Mouse (Mus musculus) C2C12 (cell line): ENCODE measurements at regions not wholly inside any gene's neighbourhood (a gene's known extent, or its start where the extent isn't known, plus 50 kb on each side); places are given as distances from the start of the nearest gene placed in this dataset.

Source experiments
- H3K27me3 ChIP-seq: one replicate; pipeline ENCODE4 v1.6.1; 2011; ENCODE audit not compliant: control insufficient read depth, insufficient read depth, insufficient read length
- H3K36me3 ChIP-seq: one replicate; pipeline ENCODE4 v1.6.1; 2011; ENCODE audit not compliant: control insufficient read depth, insufficient read depth
- H3K4me3 ChIP-seq: one replicate; pipeline ENCODE4 v1.5.1; 2011; ENCODE audit warnings: mild to moderate bottlenecking, control low read depth; ENCODE audit not compliant: poor library complexity, insufficient read depth, severe bottlenecking
- H3K79me2 ChIP-seq: one replicate; pipeline ENCODE4 v1.6.1; 2011; ENCODE audit not compliant: control insufficient read depth, insufficient read depth
- H3K79me3 ChIP-seq: one replicate; pipeline ENCODE4 v1.6.1; 2011; ENCODE audit warnings: low read depth, control low read depth
- H3ac ChIP-seq: one replicate; pipeline ENCODE3; 2011; ENCODE audit warnings: low read depth; ENCODE audit not compliant: control insufficient read depth, insufficient read length
- CEBPB ChIP-seq: IDR thresholded peaks from one replicate; pipeline ENCODE4 v1.6.1; 2011; ENCODE audit warnings: low read depth, mild to moderate bottlenecking, control low read depth, moderate library complexity
- CTCF ChIP-seq: IDR thresholded peaks from one replicate; pipeline ENCODE4 v1.5.1; 2011; ENCODE audit not compliant: control insufficient read depth, insufficient read depth, insufficient read length
- FOSL1 ChIP-seq: IDR thresholded peaks from one replicate; pipeline ENCODE4 v1.8.0; 2011; ENCODE audit warnings: mild to moderate bottlenecking, low read length; ENCODE audit not compliant: poor library complexity, insufficient read depth, severe bottlenecking
- MAX ChIP-seq: IDR thresholded peaks from one replicate; pipeline ENCODE4 v1.6.1; 2011; ENCODE audit warnings: mild to moderate bottlenecking, control low read depth
- MYOD1 ChIP-seq: IDR thresholded peaks from one replicate; pipeline ENCODE4 v1.6.1; 2011; ENCODE audit warnings: low read depth; ENCODE audit not compliant: control insufficient read depth, insufficient read length
- MYOG ChIP-seq: IDR thresholded peaks from one replicate; pipeline ENCODE4 v1.6.1; 2011; ENCODE audit not compliant: control insufficient read depth, insufficient read length; ENCODE audit errors: extremely low read depth
- USF1 ChIP-seq: IDR thresholded peaks from one replicate; pipeline ENCODE4 v1.6.1; 2011; ENCODE audit warnings: low read depth, mild to moderate bottlenecking, control low read depth, moderate library complexity

DNA sequence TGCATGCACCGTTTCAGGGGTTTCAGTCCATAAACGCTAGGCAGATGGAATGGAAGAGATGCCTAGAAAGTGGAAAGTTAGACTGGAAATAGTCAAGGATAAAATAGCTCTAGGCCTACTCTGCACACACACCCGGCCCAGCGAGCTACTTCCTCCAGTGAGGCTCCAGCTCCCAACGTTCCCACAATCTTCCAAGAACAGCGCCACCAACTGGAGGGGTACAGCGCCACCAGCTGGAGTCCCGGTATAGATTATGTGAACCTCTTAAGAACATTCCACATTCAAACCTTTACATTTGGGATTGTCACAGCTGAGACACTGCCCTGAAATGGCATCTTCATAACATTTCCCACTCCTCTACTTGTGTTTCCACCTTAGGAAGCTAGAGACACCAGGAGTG is 86.3 kb upstream of the Castor2 start:
- TF ChIP-seq MYOG (no peak), FOSL1 (no peak), CTCF (no peak), MYOD1 (no peak), CEBPB (no peak), MAX (no peak), USF1 (no peak)
- H3K4me3 ChIP-seq: no peak overlapping the region
- H3K36me3 ChIP-seq: no peaks in the 10 kb centered on the region
- no peaks in the 10 kb centered on the region for H3K79me2 ChIP-seq
- H3ac ChIP-seq: no peak overlapping the region
- H3K27me3 ChIP-seq: no peaks in the 10 kb centered on the region
- no peaks in the 10 kb centered on the region for H3K79me3 ChIP-seq

DNA sequence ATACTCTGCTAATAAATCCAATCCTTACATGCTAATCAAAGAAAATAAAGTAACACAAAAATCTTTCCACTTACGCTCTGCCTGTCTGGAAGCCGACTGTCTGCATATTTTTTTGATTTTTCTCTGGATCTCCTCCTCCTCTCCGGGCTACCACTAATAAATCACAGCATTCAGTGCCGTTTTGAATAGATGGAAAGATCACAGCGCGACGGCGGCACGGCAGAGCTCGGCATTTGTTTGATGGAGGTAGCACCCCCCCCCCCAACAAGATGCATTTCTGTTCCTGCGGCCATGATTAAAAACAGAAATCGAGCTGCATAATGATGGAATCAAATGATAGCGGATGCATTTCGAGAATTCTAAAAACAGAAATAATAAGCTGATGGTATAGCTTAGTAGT is 89.7 kb upstream of the Castor2 start:
- no peak overlapping the region for H3ac ChIP-seq
- TF ChIP-seq USF1 (no peak), CTCF (no peak), MYOG (no peak), MYOD1 (no peak), MAX (no peak), FOSL1 (no peak), CEBPB (no peak)
- no peaks in the 10 kb centered on the region for H3K79me3 ChIP-seq
- H3K79me2 ChIP-seq: no peaks in the 10 kb centered on the region
- no peaks in the 10 kb centered on the region for H3K36me3 ChIP-seq
- no peaks in the 10 kb centered on the region for H3K27me3 ChIP-seq
- H3K4me3 ChIP-seq: no peak overlapping the region

- no peaks in the 10 kb centered on the region for H3K27me3 ChIP-seq
Measured at GRCm38 (mm10) chr5:134007127-134007771, 92.3 kb upstream of the Castor2 start.

GRCm38 (mm10) chr5:134006470-134007126 is 92.9 kb upstream of the Castor2 start:
- Histone ChIP-seq H3K36me3 (no peaks in the 10 kb centered on the region), H3K79me3 (no peaks in the 10 kb centered on the region), H3K4me3 (no peak overlapping the region), H3K79me2 (no peaks in the 10 kb centered on the region), H3ac (no peak overlapping the region), H3K27me3 (no peaks in the 10 kb centered on the region)
- TF ChIP-seq CEBPB (no peak), MYOD1 (peak; percentile 96), FOSL1 (no peak), CTCF (peak; percentile 64), USF1 (no peak), MYOG (no peak), MAX (peak; percentile 56)

More at GRCm38 (mm10) chr5:134007127-134007771, 92.3 kb upstream of the Castor2 start:
- Histone ChIP-seq H3K79me3 (no peaks in the 10 kb centered on the region), H3ac (no peak overlapping the region), H3K4me3 (no peak overlapping the region), H3K36me3 (no peaks in the 10 kb centered on the region), H3K79me2 (no peaks in the 10 kb centered on the region)
- no peak for TF ChIP-seq FOSL1
- TF ChIP-seq USF1: no peak
- TF ChIP-seq MYOG: no peak
- no peak for TF ChIP-seq CEBPB
- TF ChIP-seq CTCF: no peak
- no peak for TF ChIP-seq MYOD1
- no peak for TF ChIP-seq MAX

DNA sequence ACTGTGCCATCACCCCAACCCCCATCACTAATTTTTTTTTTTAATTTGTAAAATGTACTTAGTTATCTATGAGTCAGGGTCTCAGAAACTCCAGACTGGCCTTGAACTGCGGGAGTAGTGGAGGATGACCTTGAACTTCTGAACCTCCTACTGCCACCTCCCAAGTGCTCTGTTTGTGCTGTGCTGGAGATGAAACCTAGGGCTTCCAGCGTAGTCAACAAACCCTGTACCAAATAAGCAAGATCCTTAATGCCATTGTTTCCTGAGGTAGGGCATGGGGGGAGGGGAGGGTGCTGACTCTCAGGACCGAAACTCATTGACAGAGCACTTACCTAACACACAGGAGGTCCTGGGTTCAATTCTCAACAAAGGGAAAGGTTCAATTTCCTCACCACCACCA is 93.5 kb upstream of the Castor2 start:
- no peaks in the 10 kb centered on the region for H3K79me2 ChIP-seq
- no peak overlapping the region for H3K4me3 ChIP-seq
- no peaks in the 10 kb centered on the region for H3K27me3 ChIP-seq
- TF ChIP-seq CTCF (no peak), MYOG (no peak), USF1 (no peak)
- no peak overlapping the region for H3ac ChIP-seq
- H3K79me3 ChIP-seq: no peaks in the 10 kb centered on the region
- no peaks in the 10 kb centered on the region for H3K36me3 ChIP-seq
